Mouse (Mus musculus) telencephalon, adult 2 months (tissue): ENCODE results near the gene Anapc11.

ENCODE experiments used
- DNase-seq: peaks from one replicate; pipeline ENCODE4 v3.0.0-alpha.2; 2011; ENCODE audit warnings: low read depth, low spot score

Anapc11 gene

GRCm38 (mm10) chr11:120654741-120655140, 56.5 kb downstream of the Anapc11 start:
- DNase-seq, result no peak

GRCm38 (mm10) chr11:120657301-120657700, 59.1 kb downstream of the Anapc11 start:
- no peak for DNase-seq
